Mouse (Mus musculus) thymus, postnatal 10 days (tissue): ENCODE measurements at regions not wholly inside any gene's neighbourhood (a gene's known extent, or its start where the extent isn't known, plus 50 kb on each side); places are given as distances from the start of the nearest gene placed in this dataset.

ENCODE experiments used
- DNase-seq, 2 experiments: peaks; one replicate each; pipeline ENCODE4 v3.0.0; 2021; ENCODE audit warnings: low spot score in 2 of 2

DNA sequence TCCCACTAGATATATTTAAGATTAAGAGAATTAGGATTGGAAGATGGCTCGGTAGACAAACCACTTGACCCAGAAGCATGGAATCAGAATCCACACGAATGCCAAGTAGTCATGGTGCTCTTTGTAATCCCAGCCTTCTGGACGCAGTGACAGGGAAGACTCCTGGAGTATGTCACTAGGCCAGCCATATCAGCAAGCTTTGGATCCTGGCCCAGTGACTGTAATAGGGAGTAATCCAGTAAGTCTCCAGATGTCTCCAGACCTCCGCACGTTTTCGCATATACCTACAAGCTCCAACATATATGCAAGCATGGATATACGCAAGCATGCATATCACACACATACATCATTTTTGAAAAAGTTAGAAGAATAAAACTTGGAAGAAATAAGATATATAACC is 73.9 kb upstream of the H2afz start:
- DNase-seq = no peak

DNA sequence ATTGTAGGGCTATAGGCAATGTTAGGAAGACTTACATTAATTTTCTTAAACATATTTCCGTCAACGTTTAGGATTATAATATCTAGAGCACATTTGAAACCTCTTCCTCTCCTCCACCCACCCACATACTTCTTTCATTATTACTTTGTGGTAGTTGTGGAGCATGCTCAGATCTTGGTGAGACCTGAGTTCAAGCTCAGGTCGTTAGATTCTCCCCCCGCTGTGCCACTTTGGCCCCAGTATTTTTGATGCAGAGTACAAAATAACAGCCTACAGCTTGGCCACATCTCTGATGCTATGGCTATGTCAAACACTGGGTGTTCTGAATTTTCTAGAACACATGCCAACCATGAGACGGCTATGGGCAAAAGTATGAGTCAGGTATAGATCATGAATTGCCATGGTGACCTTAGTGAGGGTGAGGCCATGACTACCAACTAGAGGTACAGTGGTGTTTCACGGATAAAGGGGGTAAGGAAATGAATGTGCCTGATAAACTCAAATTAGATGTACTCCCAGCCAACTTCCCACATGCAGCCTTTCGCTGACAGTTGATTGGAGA is 68.5 kb upstream of the H2afz start:
- no peak for DNase-seq

DNA sequence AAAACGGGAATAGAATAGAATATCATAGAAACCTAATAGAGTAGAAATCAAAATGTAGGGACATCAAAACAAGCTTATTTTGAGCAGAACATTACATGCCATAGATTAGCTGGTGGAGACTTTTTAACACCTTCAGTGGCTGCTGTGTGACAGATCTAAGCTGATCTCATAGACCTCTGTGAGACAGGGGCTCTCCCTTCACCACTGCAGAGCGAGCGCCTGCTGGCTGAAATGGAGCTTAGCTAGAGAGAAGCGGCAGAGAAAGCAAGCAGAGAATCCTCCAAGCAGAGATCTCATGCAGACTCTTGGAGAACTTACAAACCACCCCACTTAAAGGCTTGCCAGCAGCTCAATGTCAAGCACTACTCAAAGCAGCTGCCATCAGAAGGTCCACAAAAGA is 65.5 kb upstream of the H2afz start:
- no peak for DNase-seq

DNA sequence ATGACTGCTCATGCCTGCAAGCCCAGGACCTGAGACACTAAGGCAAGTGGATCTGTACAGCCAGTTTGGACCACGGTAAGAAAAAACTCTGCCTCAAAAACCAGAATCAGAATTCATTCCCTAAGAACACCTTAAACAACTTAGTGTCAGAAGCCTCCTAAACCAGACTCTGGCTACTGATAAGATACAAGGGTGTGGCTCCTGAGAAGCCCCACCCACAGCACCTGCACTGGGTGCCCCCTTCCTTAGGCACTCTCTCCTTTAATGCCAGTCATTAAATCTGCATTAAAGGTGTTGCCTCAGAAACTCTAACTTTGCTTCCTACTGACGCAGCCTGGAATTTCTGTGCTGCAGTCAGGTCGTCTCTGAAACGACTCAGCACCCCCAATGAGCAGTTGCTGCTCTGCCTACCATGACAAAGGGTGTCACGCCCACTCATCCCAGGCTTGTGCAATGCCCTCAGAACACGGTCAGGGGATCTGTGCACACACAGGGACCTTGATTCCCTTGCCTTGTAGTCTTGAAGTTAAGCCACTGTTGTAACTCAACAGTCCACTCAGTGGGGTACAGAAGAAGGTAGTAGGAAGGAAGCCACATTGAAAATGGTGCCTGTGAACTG is 62.8 kb upstream of the H2afz start:
- no peak for DNase-seq

DNA sequence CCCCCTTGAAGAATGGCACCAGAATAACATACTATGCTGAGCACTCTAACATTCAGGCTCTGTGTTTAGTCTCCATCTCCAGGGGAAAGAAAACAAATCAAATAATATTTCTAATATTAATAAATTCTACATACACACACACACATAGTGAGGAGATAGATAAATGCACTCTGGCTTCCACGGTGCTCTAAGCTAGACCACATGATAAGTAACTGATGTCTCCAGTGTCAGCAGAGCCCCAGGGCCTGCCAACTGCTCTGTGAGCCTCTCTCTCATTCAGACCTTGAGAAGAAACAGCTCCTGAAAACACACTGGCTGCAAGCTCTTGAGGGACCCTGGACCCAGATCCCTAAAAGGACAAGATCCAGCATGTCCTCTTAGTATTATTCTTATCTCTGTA is 56.9 kb upstream of the H2afz start:
- DNase-seq = no peak

DNA sequence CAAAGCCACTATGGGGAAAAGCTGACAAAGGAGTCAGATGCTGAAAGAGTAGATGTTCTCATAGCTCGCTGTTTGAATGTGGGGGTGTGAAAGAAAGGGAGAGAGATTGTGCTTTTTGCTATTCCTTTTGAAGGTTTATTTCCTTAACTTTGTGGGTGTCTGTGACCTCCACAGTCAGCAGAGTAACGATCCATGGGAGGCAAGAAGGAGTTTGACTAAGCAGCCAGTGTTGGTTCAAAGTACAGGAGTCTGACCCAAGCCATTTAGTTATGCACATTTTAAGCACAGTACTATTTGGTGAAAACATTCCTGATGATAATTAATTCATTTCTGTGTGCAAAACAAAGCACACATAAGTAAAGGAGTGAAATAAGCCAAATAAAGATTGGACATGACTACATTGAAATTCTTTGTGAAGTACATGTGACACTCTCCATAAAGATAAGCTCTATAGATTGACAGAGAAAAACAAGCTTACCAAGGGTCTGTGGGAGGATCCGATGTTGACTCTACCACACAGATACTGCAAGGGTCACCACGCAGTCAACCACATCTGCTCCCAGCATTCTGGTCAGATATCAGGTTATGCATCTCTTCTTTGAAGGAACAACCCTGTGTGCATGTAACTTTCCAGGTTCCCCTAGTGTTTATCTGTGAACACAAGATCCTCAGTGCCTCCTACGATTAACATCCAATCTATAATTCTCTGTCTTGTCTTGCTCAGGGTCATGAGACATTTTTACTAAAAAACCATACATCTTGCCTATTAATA is 56.2 kb upstream of the H2afz start:
- DNase-seq = no peak

DNA sequence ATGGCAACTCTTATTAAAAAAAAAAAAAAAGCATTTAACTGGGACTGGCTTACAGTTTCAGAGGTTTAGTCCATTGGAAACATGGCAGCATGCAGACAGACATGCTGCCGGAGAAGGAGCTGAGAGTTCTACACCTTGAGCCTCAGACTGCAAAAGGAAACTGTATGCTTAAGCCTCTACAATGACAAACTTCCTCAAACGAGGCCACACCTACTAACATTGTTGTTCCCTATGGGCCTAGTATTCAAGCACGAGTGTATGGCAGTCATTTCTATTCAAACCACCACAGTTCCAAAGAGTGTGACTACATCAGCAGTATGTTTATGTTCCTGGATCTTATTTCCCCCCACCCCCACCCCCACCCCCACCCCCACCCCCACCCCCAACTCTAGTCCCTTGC is 54.2 kb upstream of the H2afz start:
- no peak for DNase-seq
